Mouse (Mus musculus) lung, postnatal 0 days (tissue): ENCODE data around the gene Tm9sf3. TPM values are rescaled to one million over a fixed set of nuclear protein-coding genes. Genes with fewer than 3 reads are reported as not detected.

Experiments
- ATAC-seq: fragments of 200-750 bp; cut with Nextera tagmentation; 2 replicates; pipeline ENCODE4 v1.8.0; 2017; ENCODE audit warnings: moderate library complexity
- DNase-seq: peaks from one replicate; pipeline ENCODE4 v3.0.0-alpha.2; 2016; ENCODE audit warnings: low spot score
- H3K27ac ChIP-seq: fragments of 300-500 bp; sonication (generic); 2 replicates; pipeline ENCODE4 v1.5.1; 2014; ENCODE audit warnings: antibody characterized with exemption, mild to moderate bottlenecking, low read length, mixed read lengths
- H3K27me3 ChIP-seq: fragments of 300-500 bp; sonication (generic); replicated peaks from 2 replicates; pipeline ENCODE4 v1.6.1; 2014; ENCODE audit warnings: low read length, mixed read lengths; ENCODE audit not compliant: insufficient read depth
- H3K36me3 ChIP-seq: fragments of 300-500 bp; sonication (generic); 2 replicates; pipeline ENCODE4 v1.6.1; 2014; ENCODE audit warnings: low read length, mixed read lengths; ENCODE audit not compliant: insufficient read depth
- H3K4me1 ChIP-seq: fragments of 300-500 bp; sonication (generic); 2 replicates; pipeline ENCODE4 v1.6.1; 2014; ENCODE audit warnings: antibody characterized with exemption, low read depth, low read length, mixed read lengths; ENCODE audit not compliant: insufficient read depth
- H3K4me2 ChIP-seq: fragments of 300-500 bp; sonication (generic); replicated peaks from 2 replicates; pipeline ENCODE4 v1.6.1; 2014; ENCODE audit warnings: low read depth, mild to moderate bottlenecking, low read length, moderate library complexity, mixed read lengths
- H3K4me3 ChIP-seq: fragments of 300-500 bp; sonication (generic); 2 replicates; pipeline ENCODE4 v1.5.1; 2014; ENCODE audit warnings: low read depth, low read length
- H3K9ac ChIP-seq: fragments of 300-500 bp; sonication (generic); replicated peaks from 2 replicates; pipeline ENCODE4 v1.6.1; 2014; ENCODE audit warnings: low read depth, mild to moderate bottlenecking
- H3K9me3 ChIP-seq: fragments of 300-500 bp; sonication (generic); 2 replicates; pipeline ENCODE4 v1.6.1; 2016; ENCODE audit warnings: low read length, mixed read lengths
- CTCF ChIP-seq: IDR thresholded peaks from 2 replicates; pipeline ENCODE4 v1.5.1; 2016; ENCODE audit warnings: antibody characterized with exemption, mild to moderate bottlenecking
- EP300 ChIP-seq: IDR thresholded peaks from 2 replicates; pipeline ENCODE4 v1.6.1; 2016; ENCODE audit warnings: antibody characterized with exemption, mild to moderate bottlenecking, control low read depth
- WGBS: fragments of 180-500 bp; shearing (Covaris S2); extraction: QIAGEN DNeasy Blood & Tissue Kit; methylation state at CpG from one replicate; pipeline ENCODE4 v1.1.7; 2014; 5-methylcytosine and 5-hydroxymethylcytosine counted together
- polyA plus RNA-seq: library from polyadenylated mRNA; unstranded; fragments of >200 nt; fragmentation: Nextera tagmentation; extraction: Ambion mirVana; gene quantifications from 2 replicates; pipeline ENCODE4 v1.2.1, GENCODE M21; 2015

Gene Tm9sf3
- polyA plus RNA-seq, 1 experiment from 2014 or later: 93.7 TPM

- Histone ChIP-seq H3K4me3 (no peak overlapping the region), H3K9me3 (no peaks in the 10 kb centered on the region), H3K36me3 (no peaks in the 10 kb centered on the region), H3K9ac (no peak overlapping the region), H3K4me2 (no peak overlapping the region), H3K4me1 (peaks cover 3% of the 10 kb centered on the region), H3K27ac (no peak overlapping the region), H3K27me3 (no peaks in the 10 kb centered on the region)
- WGBS: 58% methylated on average over 5 of the region's 5 CpGs
- TF ChIP-seq CTCF: no peak
- peak; percentile 62; the same call in 1 of the 2 replicates for TF ChIP-seq EP300
- DNase-seq: peak; percentile 77
- ATAC-seq: peak; percentile 86
Measured at GRCm38 (mm10) chr19:41254584-41254983, 9.2 kb downstream of the Tm9sf3 start.

DNA sequence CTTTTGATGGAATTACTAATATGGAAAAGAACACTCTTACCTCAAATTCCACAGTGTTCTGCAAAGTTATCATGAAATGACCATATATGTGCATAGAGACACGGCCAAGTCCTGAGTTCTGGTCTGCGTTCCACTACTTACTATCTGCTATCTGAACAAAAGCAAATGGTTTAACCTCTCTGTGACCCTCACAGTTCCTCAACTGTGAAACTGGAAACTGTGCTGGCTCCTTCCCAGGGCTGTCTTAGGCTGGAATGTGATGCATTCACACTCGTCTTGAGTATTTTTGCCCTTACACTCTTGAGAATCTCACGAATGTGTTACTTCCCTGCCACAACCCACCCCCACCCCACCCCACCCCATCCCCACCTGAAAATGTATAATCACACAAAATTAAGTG is 14.8 kb downstream of the Tm9sf3 start:
- no peaks in the 10 kb centered on the region for H3K27me3 ChIP-seq
- TF ChIP-seq EP300: no peak
- no peak for TF ChIP-seq CTCF
- H3K9ac ChIP-seq: no peak overlapping the region
- WGBS: 23% methylated on average over 4 of the region's 4 CpGs
- DNase-seq (peak; percentile 29), ATAC-seq (peak; percentile 78)
- H3K9me3 ChIP-seq: no peaks in the 10 kb centered on the region
- H3K36me3 ChIP-seq: peaks cover 14% of the 10 kb centered on the region; the same call in 1 of the 2 replicates
- H3K4me2 ChIP-seq: no peak overlapping the region
- H3K27ac ChIP-seq: 0 out of 2 replicates have a peak overlapping the region, but pooled peaks have one; percentile 57
- no peak overlapping the region for H3K4me3 ChIP-seq
- no peaks in the 10 kb centered on the region; the same call in 1 of the 2 replicates for H3K4me1 ChIP-seq

DNA sequence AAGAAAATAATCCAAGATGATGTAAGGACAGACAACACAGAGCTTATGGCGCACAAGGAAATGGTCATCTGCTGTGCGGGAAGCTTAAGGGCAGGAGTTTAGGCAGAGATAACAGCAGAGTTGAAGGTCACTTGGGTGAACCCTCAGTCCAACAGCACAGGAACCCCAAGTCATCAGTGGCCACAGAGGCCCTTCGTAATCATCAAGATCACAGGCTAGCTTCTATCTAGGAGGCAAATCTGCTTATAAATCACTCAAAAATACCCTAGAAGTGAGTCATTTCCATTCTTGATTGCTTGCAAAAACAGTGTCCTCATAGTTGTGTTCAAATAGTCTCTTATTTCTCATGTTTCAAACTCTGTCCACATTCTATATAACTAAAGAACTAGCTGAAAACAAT is 15.5 kb downstream of the Tm9sf3 start:
- Histone ChIP-seq H3K4me1 (no peaks in the 10 kb centered on the region; the same call in 1 of the 2 replicates), H3K4me3 (no peak overlapping the region), H3K27ac (peak overlapping the region; percentile 57; the same call in 1 of the 2 replicates), H3K27me3 (no peaks in the 10 kb centered on the region), H3K36me3 (peaks cover 14% of the 10 kb centered on the region; the same call in 1 of the 2 replicates), H3K4me2 (no peak overlapping the region), H3K9ac (no peak overlapping the region), H3K9me3 (no peaks in the 10 kb centered on the region)
- TF ChIP-seq EP300: no peak; the same call in 1 of the 2 replicates
- TF ChIP-seq CTCF: no peak
- ATAC-seq (peak; percentile 30), DNase-seq (no peak)
- 85% methylated on average over 3 of the region's 3 CpGs for WGBS

DNA sequence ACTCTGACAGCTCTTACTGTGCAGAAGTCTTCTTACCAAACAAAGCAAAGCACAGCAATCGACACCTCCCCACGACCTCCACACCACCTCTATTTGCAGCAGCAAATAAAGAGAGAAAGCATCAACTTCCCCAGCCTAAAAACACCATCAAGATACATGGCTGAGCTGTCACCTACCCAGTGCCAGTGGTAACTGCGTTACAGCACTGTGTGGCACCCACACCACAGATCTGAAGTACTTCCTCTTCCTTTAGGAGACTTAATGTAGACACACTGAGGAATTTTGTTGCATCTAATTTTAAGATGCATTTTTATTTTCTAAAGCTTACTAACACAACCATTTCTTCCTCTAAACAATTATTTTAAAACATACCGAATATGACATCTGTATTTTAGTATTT is 17.5 kb downstream of the Tm9sf3 start:
- DNase-seq (no peak), ATAC-seq (no peak)
- 77% methylated on average over 4 of the region's 4 CpGs for WGBS
- TF ChIP-seq CTCF (no peak), EP300 (no peak)
- Histone ChIP-seq H3K27me3 (no peaks in the 10 kb centered on the region), H3K4me1 (no peaks in the 10 kb centered on the region; the same call in 1 of the 2 replicates), H3K36me3 (peaks cover 27% of the 10 kb centered on the region; the same call in 1 of the 2 replicates), H3K4me2 (no peak overlapping the region), H3K9me3 (no peaks in the 10 kb centered on the region), H3K4me3 (no peak overlapping the region), H3K9ac (no peak overlapping the region), H3K27ac (no peak overlapping the region)

DNA sequence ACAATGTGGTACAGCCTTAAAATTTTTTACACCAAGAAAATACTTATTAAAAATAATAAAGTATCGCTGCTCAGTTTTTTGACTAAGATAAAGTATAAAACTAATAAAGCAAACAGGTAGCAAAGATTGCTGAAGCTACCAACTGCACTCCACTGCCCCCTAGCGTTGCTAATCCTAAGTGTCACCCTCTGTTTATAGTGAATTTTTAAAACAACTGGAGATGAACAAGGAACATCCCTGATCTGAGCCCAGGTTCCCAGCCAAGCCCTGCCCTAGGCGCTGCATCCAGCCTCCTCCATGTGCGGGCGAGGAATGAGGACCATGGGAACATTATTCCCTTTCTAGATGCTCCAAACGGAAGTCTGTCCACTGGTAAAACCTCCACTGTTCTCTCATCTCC is 19.2 kb downstream of the Tm9sf3 start:
- TF ChIP-seq EP300 (no peak), CTCF (peak; percentile 79)
- 66% methylated on average over 6 of the region's 6 CpGs for WGBS
- H3K27ac ChIP-seq: no peak overlapping the region
- peaks cover 31% of the 10 kb centered on the region; the same call in 1 of the 2 replicates for H3K36me3 ChIP-seq
- ATAC-seq (no peak), DNase-seq (peak; percentile 56)
- H3K9ac ChIP-seq: no peak overlapping the region
- no peaks in the 10 kb centered on the region for H3K9me3 ChIP-seq
- H3K4me1 ChIP-seq: no peaks in the 10 kb centered on the region; the same call in 1 of the 2 replicates
- no peak overlapping the region for H3K4me3 ChIP-seq
- no peak overlapping the region for H3K4me2 ChIP-seq
- no peaks in the 10 kb centered on the region for H3K27me3 ChIP-seq

- no peak for TF ChIP-seq EP300
- no peak for TF ChIP-seq CTCF
- Histone ChIP-seq H3K36me3 (peaks cover 30% of the 10 kb centered on the region; the same call in 1 of the 2 replicates), H3K9ac (no peak overlapping the region), H3K4me2 (no peak overlapping the region), H3K27me3 (no peaks in the 10 kb centered on the region), H3K4me1 (no peaks in the 10 kb centered on the region), H3K4me3 (no peak overlapping the region), H3K9me3 (no peaks in the 10 kb centered on the region), H3K27ac (no peak overlapping the region)
- ATAC-seq (no peak), DNase-seq (no peak)
- WGBS: 93% methylated on average over 5 of the region's 5 CpGs
Measured at GRCm38 (mm10) chr19:41241997-41242396, 21.8 kb downstream of the Tm9sf3 start.

DNA sequence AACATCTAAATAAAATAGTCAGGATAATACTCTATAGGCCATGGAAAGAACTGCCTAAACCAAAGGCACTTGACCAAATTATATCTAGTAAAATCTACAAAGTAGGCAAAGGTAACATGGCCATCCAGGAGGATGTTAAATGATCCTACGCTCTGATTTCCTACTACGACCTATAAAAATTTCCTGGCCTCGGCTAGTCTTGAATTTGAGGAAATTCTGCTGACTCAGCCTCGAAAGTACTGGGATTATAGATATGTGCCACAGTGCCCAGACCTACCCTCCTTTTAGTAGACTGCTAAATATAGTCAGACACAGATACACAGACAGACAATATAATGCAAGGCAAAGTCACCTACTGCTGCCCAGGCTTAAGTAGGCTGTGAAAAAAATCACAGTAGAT is 30.1 kb downstream of the Tm9sf3 start:
- no peak overlapping the region for H3K4me3 ChIP-seq
- 92% methylated on average over 4 of the region's 4 CpGs for WGBS
- TF ChIP-seq CTCF (no peak), EP300 (no peak)
- ATAC-seq (no peak), DNase-seq (no peak)
- no peak overlapping the region for H3K27ac ChIP-seq
- H3K4me1 ChIP-seq: no peaks in the 10 kb centered on the region
- no peak overlapping the region for H3K4me2 ChIP-seq
- H3K27me3 ChIP-seq: no peaks in the 10 kb centered on the region
- no peaks in the 10 kb centered on the region for H3K9me3 ChIP-seq
- no peak overlapping the region for H3K9ac ChIP-seq
- peaks cover 32% of the 10 kb centered on the region for H3K36me3 ChIP-seq
